Mouse (Mus musculus) MEL (cell line): ENCODE measurements at regions not wholly inside any gene's neighbourhood (a gene's known extent, or its start where the extent isn't known, plus 50 kb on each side); places are given as distances from the start of the nearest gene placed in this dataset.

Experiments
- DNase-seq: peaks from one replicate; pipeline ENCODE4 v3.0.0; 2011; ENCODE audit warnings: low read depth, low spot score
- H3K27ac ChIP-seq: 2 replicates; pipeline ENCODE4 v1.5.1; 2012; ENCODE audit warnings: low read depth, mild to moderate bottlenecking, control low read depth, low read length, moderate library complexity; ENCODE audit not compliant: control insufficient read depth
- H3K27me3 ChIP-seq, 2 experiments: fragments of 150-350 bp in 1 of 2; sonication (generic) in 1 of 2; 2 replicates each; pipeline ENCODE4 v1.6.1; 2012; ENCODE audit warnings: low read length in 2 of 2, mild to moderate bottlenecking in 2 of 2, improper control_type of control experiment in 1 of 2, moderate library complexity in 1 of 2; ENCODE audit not compliant: insufficient read depth in 2 of 2, control insufficient read depth in 1 of 2
- H3K36me3 ChIP-seq, 2 experiments: 2 replicates each; pipeline ENCODE4 v1.6.1; 2012 to 2014; ENCODE audit warnings: low read length in 2 of 2, improper control_type of control experiment in 1 of 2, inconsistent platforms in 1 of 2, mild to moderate bottlenecking in 1 of 2; ENCODE audit not compliant: insufficient read depth in 2 of 2, control insufficient read depth in 1 of 2
- H3K4me1 ChIP-seq, 2 experiments: fragments of 150-350 bp in 1 of 2; sonication (generic) in 1 of 2; 2 replicates each; pipeline ENCODE4 v1.6.1; 2012; ENCODE audit warnings: low read length in 2 of 2, improper control_type of control experiment in 1 of 2, mild to moderate bottlenecking in 1 of 2; ENCODE audit not compliant: insufficient read depth in 2 of 2, control insufficient read depth in 1 of 2
- H3K4me3 ChIP-seq, 2 experiments: fragments of 150-350 bp in 1 of 2; sonication (generic) in 1 of 2; 2 replicates each; pipeline ENCODE4 v1.5.1; 2012; ENCODE audit warnings: low read depth in 2 of 2, low read length in 2 of 2, mild to moderate bottlenecking in 2 of 2, moderate library complexity in 2 of 2, control low read depth in 1 of 2, improper control_type of control experiment in 1 of 2; ENCODE audit not compliant: control insufficient read depth in 1 of 2, insufficient read depth in 1 of 2
- H3K79me2 ChIP-seq: 2 replicates; pipeline ENCODE4 v1.6.1; 2012; ENCODE audit warnings: mild to moderate bottlenecking, low read length, moderate library complexity; ENCODE audit not compliant: control insufficient read depth, poor library complexity, insufficient read depth
- H3K9ac ChIP-seq: 2 replicates; pipeline ENCODE4 v1.6.1; 2012; ENCODE audit warnings: low read depth, mild to moderate bottlenecking, control low read depth, low read length, moderate library complexity; ENCODE audit not compliant: control insufficient read depth, poor library complexity, severe bottlenecking
- H3K9me3 ChIP-seq: fragments of 150-350 bp; sonication (generic); replicated peaks from 2 replicates; pipeline ENCODE4 v1.6.1; 2012; ENCODE audit warnings: mild to moderate bottlenecking, low read length, improper control_type of control experiment, moderate library complexity; ENCODE audit not compliant: insufficient read depth
- BHLHE40 ChIP-seq: IDR thresholded peaks from 2 replicates; pipeline ENCODE4 v1.6.1; 2012; ENCODE audit warnings: low read depth, mild to moderate bottlenecking, inconsistent platforms, low read length, improper control_type of control experiment, borderline replicate concordance
- CTCF ChIP-seq, 3 experiments: IDR thresholded peaks in 2 of 3; conservative IDR thresholded peaks in 1 of 3; 2 replicates each; pipeline ENCODE4 v1.5.1; 2011 to 2012; ENCODE audit warnings: low read length in 3 of 3, low read depth in 2 of 3, mild to moderate bottlenecking in 2 of 3, improper control_type of control experiment in 1 of 3, inconsistent platforms in 1 of 3, mixed read lengths in 1 of 3, moderate library complexity in 1 of 3; ENCODE audit not compliant: control insufficient read depth in 1 of 3, insufficient read depth in 1 of 3, poor library complexity in 1 of 3, severe bottlenecking in 1 of 3
- EP300 ChIP-seq, 2 experiments: IDR thresholded peaks; 2 replicates each; pipeline ENCODE4 v1.6.1; 2011; ENCODE audit warnings: improper control_type of control experiment in 2 of 2, low read length in 2 of 2, low read depth in 1 of 2, mild to moderate bottlenecking in 1 of 2
- ETS1 ChIP-seq: IDR thresholded peaks from 2 replicates; pipeline ENCODE4 v1.6.1; 2012; ENCODE audit warnings: low read depth, mild to moderate bottlenecking, inconsistent platforms, low read length, improper control_type of control experiment, moderate library complexity
- KAT2A ChIP-seq: conservative IDR thresholded peaks from 2 replicates; pipeline ENCODE4 v1.6.1; 2012; ENCODE audit warnings: low read depth, low read length, improper control_type of control experiment, inconsistent platforms
- MAZ ChIP-seq: IDR thresholded peaks from 2 replicates; pipeline ENCODE4 v1.6.1; 2012; ENCODE audit warnings: low read depth, mild to moderate bottlenecking, inconsistent platforms, low read length, improper control_type of control experiment
- MXI1 ChIP-seq: IDR thresholded peaks from 2 replicates; pipeline ENCODE4 v1.6.1; 2011; ENCODE audit warnings: mild to moderate bottlenecking, low read depth, low read length, improper control_type of control experiment
- NRF1 ChIP-seq: IDR thresholded peaks from 2 replicates; pipeline ENCODE4 v1.6.1; 2014; ENCODE audit warnings: low read depth, mild to moderate bottlenecking, inconsistent platforms, low read length, improper control_type of control experiment, moderate library complexity; ENCODE audit not compliant: poor library complexity, insufficient read depth, severe bottlenecking
- POLR2AphosphoS2 ChIP-seq: IDR thresholded peaks from 2 replicates; pipeline ENCODE4 v1.6.1; 2011; ENCODE audit warnings: low read length, improper control_type of control experiment
- RAD21 ChIP-seq: IDR thresholded peaks from 2 replicates; pipeline ENCODE4 v1.6.1; 2011; ENCODE audit warnings: mild to moderate bottlenecking, low read depth, low read length, improper control_type of control experiment
- SIN3A ChIP-seq: IDR thresholded peaks from 2 replicates; pipeline ENCODE4 v1.6.1; 2012; ENCODE audit warnings: low read length, improper control_type of control experiment, inconsistent platforms
- USF1 ChIP-seq: IDR thresholded peaks from 2 replicates; pipeline ENCODE4 v1.6.1; 2014; ENCODE audit warnings: low read depth, mild to moderate bottlenecking, inconsistent platforms, low read length, improper control_type of control experiment, moderate library complexity
- USF2 ChIP-seq, 2 experiments: IDR thresholded peaks; 2 replicates each; pipeline ENCODE4 v1.6.1; 2011 to 2012; ENCODE audit warnings: improper control_type of control experiment in 2 of 2, low read length in 2 of 2, borderline replicate concordance in 1 of 2, inconsistent platforms in 1 of 2, low read depth in 1 of 2, mild to moderate bottlenecking in 1 of 2; ENCODE audit not compliant: insufficient read depth in 1 of 2
- ZC3H11A ChIP-seq: IDR thresholded peaks from 2 replicates; pipeline ENCODE4 v1.6.1; 2012; ENCODE audit warnings: low read depth, mild to moderate bottlenecking, inconsistent platforms, low read length, improper control_type of control experiment
- ZMIZ1 ChIP-seq: IDR thresholded peaks from 2 replicates; pipeline ENCODE4 v1.6.1; 2012; ENCODE audit warnings: low read depth, mild to moderate bottlenecking, inconsistent platforms, low read length, improper control_type of control experiment, moderate library complexity
- ZNF384 ChIP-seq: IDR thresholded peaks from 2 replicates; pipeline ENCODE4 v1.6.1; 2012; ENCODE audit warnings: low read depth, mild to moderate bottlenecking, inconsistent platforms, low read length, improper control_type of control experiment

DNA sequence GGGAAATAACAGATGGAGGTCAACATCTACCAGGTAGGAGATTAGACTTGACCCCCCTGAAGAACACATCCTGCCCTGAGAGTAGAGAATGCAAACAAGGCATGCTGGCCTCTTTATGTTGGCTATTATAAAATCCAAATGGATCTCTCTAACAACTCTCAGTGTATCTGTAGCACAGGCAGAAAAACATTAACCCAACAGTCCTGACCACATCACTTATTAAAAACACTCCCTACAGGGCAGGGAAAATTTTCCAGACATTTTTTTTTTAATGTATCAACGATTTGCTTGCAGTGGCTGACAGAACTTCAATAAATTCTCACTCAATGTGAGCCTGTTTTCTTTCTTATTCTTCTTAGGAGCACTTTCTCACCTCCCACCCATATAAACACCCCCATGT lies 511.4 kb downstream of the Cdk5rap2 start:
- H3K27ac ChIP-seq = no peak overlapping the region
- DNase-seq = no peak
- TF ChIP-seq USF1 = no peak
- no peak for TF ChIP-seq MAZ
- no peak for TF ChIP-seq POLR2AphosphoS2
- TF ChIP-seq USF2 (IDR thresholded peaks at IDR 0.05; ENCODE audit: borderline replicate concordance in 1 of 2, insufficient read depth in 1 of 2, low read depth in 1 of 2, low read length in 2 of 2) = no peak
- no peak for TF ChIP-seq MXI1
- TF ChIP-seq ETS1 = no peak
- no peak for TF ChIP-seq EP300 (IDR thresholded peaks at IDR 0.05; ENCODE audit: low read depth in 1 of 2, low read length in 2 of 2)
- no peaks in the 10 kb centered on the region for H3K27me3 ChIP-seq
- H3K4me1 ChIP-seq = no peaks in the 10 kb centered on the region
- no peaks in the 10 kb centered on the region for H3K9me3 ChIP-seq
- no peak overlapping the region for H3K4me3 ChIP-seq
- H3K9ac ChIP-seq = no peak overlapping the region
- no peaks in the 10 kb centered on the region for H3K36me3 ChIP-seq
- no peaks in the 10 kb centered on the region for H3K79me2 ChIP-seq

DNA sequence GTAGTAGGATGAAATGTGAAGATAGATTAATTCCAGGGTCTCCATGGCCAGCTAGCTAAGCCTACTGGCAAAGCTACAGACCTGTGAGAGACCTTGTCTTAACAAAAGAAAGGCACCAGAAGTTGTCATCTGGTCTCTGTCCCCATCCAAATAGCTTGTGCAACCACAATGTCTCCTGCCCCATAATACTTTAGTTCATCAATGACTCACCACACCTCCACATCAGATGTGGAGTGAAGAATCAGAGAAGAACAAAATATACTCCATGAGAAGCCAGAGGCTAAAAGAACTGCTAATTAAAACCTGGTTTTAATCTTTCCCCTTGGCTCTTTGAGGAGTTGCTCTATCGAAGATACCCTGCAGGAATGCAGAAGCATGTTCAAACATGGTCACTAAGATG lies 514.1 kb downstream of the Cdk5rap2 start:
- Histone ChIP-seq H3K9ac (no peak overlapping the region), H3K9me3 (no peaks in the 10 kb centered on the region)

DNA sequence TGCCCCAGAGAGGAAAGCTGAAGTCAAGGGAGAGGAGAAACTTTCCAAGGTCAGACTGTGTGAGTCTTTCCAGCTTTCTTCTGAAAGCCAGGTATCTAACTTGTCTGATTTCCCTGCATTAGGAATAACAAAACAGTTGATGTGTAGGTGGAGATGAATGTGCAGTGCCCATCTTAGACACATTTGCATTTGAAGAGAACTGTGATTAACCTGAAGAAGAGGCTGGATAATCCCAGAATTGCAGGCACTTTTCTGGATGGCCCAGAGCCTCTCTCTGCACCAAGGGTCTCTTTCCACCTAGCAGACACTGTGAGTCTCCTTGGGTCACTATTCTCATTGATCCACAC lies 517.4 kb downstream of the Cdk5rap2 start:
- Histone ChIP-seq H3K79me2 (no peaks in the 10 kb centered on the region), H3K4me1 (no peaks in the 10 kb centered on the region), H3K27ac (no peak overlapping the region), H3K9me3 (no peaks in the 10 kb centered on the region), H3K27me3 (no peaks in the 10 kb centered on the region), H3K4me3 (no peak overlapping the region)
- no peak for DNase-seq
- TF ChIP-seq NRF1 (no peak), ZMIZ1 (no peak), ETS1 (no peak), USF2 (IDR thresholded peaks at IDR 0.05; ENCODE audit: borderline replicate concordance in 1 of 2, insufficient read depth in 1 of 2, low read depth in 1 of 2, low read length in 2 of 2) (no peak), BHLHE40 (no peak), SIN3A (no peak), KAT2A (no peak), RAD21 (no peak), USF1 (no peak), ZNF384 (no peak), CTCF (IDR thresholded peaks at IDR 0.05 in 2 of 3, conservative IDR thresholded peaks at IDR 0.05 in 1 of 3; ENCODE audit: control insufficient read depth in 1 of 3, insufficient read depth in 1 of 3, low read depth in 2 of 3, low read length in 3 of 3, poor library complexity in 1 of 3, severe bottlenecking in 1 of 3) (no peak), ZC3H11A (no peak)
- TF ChIP-seq, all 39 proteins: peak for 0
- no peak overlapping the region for H3K9ac ChIP-seq
- H3K36me3 ChIP-seq = no peaks in the 10 kb centered on the region

More for the DNA sequence above, 514.1 kb downstream of the Cdk5rap2 start:
- H3K79me2 ChIP-seq = no peaks in the 10 kb centered on the region
- H3K27ac ChIP-seq = no peak overlapping the region
- no peaks in the 10 kb centered on the region for H3K36me3 ChIP-seq
- no peaks in the 10 kb centered on the region for H3K4me1 ChIP-seq
- DNase-seq = no peak
- no peaks in the 10 kb centered on the region for H3K27me3 ChIP-seq
- no peak overlapping the region for H3K4me3 ChIP-seq
- no peak for TF ChIP-seq ZC3H11A
- TF ChIP-seq, all 39 proteins: peak for 0
